Mouse (Mus musculus) right cerebral cortex, postnatal 4 days (tissue): ENCODE results near the gene Limch1.

Experiments used
- DNase-seq: peaks from one replicate; pipeline ENCODE4 v3.0.0-alpha.2; 2022

The Limch1 gene

GRCm38 (mm10) chr5:66747761-66748430 lies 2.3 kb downstream of the Limch1 start:
- no peak for DNase-seq

GRCm38 (mm10) chr5:66748448-66749115 lies 3.0 kb downstream of the Limch1 start:
- DNase-seq: no peak

- no peak for DNase-seq
These were observed 5.0 kb downstream of the Limch1 start for GRCm38 (mm10) chr5:66750641-66751040.

GRCm38 (mm10) chr5:66751332-66751980 lies 5.8 kb downstream of the Limch1 start:
- no peak for DNase-seq

GRCm38 (mm10) chr5:66753620-66754019 lies 8.0 kb downstream of the Limch1 start:
- no peak for DNase-seq

DNA sequence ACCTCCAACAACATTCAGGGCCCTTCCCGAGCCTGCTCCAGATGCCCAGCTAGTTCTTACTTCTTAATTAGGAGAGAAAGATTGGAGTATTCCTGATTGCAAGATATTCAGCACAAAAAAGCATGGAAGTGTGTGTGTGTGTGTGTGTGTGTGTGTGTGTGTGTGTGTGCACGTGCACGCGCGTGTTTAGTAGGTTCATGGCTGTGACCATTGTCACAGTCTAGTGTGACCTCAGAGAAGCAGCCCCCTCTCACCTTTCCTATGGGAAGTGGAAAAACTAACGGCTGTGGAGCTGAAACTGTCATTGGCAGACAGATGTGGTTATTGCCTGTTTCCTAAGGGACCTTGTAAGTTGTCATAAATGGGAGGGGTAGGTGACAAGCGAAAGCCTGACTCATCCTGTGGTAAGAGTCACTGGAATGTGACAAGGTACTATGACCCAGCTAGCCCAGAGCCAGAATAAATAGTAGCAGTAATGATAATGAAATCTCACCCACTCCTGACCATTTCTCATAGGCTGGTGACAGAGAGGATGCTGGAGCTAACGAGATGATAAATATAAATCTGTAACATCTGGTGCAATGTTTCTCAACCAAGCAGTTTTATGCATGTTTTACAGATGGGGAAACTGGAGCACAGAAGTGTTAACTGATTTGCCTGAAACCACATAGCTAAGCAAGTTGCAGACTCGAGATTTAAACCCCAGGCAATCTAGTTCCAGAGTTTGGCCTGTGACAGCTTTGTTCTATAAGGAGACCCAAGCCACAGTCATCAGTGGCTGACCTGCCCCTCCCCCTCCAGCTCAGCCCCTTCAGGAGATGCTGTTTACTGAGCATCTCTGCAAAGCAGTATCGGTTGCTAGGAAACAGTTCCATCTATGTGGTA lies 11.4 kb downstream of the Limch1 start:
- peak; percentile 30 for DNase-seq

DNA sequence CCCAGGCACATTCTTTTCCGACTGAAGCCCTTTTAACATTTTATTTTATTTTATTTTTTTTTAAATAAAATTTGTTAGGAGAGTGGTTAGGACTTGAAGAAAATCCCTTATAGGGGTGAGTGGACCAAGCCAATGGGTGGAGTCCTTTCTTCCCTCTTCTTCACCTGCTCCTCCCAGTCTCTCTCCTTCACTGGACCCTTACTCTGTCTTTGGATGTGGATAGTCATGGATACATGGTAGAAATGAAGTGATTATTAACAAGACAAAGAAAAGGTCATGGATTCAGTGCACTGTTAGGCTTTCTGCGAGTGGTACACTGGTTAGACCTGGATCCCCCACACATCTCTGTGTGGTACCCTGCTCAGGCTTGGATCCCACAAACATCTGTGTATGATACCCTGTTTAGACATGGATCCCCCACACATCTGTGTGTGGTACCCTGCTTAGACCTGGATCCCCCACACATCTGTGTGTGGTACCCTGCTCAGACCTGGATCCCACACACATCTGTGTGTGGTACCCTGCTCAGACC lies 12.1 kb downstream of the Limch1 start:
- no peak for DNase-seq

- DNase-seq: no peak
These were observed 13.7 kb downstream of the Limch1 start for GRCm38 (mm10) chr5:66759354-66759753.

DNA sequence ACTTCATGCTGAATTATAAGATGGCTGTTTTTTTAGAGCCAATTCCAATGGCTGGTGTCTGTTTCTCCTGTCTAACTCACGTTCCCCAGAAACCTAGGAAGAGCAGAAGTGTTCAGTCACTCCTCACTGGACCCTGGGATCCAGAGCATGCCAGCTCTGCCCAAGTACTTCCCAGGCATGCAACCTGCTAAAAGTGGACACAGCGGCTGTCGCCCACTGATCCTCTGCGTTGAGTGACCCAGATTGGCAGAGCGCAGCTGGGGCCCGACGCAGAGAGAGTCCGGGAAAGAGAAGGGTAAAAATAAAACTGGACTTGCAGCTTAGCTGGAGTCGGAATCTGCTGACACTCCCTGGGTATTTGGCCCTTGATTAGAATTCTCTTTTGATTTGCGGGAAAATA lies 15.1 kb downstream of the Limch1 start:
- DNase-seq: no peak

DNA sequence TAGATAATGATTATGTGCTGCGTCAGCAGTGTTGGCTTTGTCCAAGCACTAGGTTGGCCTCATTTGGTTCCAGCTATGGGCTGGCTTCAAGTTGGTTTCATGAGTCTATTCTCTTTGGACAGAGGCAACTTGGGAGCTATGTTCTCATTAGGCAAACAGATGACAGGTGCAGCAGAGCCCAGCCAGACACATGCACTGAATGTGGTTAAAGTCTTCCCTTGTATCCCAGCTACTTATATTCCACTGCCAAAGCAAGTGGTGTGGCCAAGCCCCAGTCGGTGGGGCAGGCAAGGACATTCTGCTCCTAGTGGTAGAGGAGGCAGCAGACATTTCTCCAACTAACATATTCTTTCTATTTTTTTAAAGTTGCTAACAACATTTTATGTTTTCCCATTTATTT lies 16.4 kb downstream of the Limch1 start:
- no peak for DNase-seq

DNA sequence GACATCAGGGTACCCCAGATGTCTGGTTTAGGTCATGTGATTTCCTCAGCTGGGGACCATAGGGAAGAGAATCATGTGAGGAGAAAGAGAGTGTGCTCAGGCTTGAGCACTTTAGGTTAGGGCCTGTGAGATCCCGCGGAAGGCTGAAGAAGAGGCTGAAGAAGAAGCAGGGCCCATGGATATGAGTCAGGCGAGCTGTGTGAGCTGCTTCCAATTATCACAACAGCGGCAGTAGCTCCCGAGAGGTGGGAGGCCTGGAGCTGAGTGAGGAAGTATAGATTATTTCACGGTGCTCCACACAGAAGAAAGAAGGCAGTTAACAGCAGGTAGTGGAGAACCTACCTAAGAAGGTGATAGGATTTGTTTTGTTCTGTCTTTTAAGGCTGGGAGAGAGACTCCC lies 18.5 kb downstream of the Limch1 start:
- no peak for DNase-seq

DNA sequence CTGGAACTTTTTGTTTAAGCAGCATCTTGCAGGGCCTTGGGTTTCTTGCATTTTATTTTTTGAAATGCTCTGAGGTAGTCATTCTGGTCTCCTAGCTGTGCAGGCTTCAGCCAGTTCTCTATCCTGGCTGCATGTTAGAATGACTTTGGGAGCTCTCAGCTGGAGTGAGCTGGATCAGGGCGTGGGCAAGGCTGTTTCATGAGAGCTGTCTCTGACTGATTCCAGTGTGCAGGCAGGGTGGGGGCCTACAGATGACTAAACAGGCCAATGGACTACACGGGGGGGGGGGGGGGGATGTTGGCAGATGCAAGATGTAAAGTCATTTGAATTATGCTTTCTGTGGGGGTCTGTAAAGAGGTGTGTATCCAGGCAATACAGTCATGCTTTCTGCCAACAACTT lies 20.3 kb downstream of the Limch1 start:
- no peak for DNase-seq

GRCm38 (mm10) chr5:66768034-66768433 lies 22.4 kb downstream of the Limch1 start:
- DNase-seq: no peak

DNA sequence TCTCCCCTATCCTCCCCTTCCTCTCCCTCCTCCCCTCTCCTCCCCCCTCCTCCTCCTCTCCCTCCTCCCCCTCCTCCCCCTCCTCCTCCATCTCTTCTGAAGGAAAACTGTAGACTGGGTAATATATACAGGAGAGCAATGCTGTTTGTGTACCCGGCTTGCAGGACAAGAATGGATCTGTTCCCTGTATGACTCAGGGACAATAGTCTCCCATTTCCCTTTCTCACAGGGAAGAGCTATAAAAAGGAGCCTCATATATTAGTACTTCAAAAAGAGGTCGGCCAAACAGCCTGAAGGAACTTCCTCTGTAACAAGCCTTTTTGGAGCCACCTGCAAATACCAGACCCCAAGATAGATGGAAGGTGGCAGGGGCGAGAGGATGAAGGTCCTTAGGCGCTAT lies 23.4 kb downstream of the Limch1 start:
- no peak for DNase-seq

DNA sequence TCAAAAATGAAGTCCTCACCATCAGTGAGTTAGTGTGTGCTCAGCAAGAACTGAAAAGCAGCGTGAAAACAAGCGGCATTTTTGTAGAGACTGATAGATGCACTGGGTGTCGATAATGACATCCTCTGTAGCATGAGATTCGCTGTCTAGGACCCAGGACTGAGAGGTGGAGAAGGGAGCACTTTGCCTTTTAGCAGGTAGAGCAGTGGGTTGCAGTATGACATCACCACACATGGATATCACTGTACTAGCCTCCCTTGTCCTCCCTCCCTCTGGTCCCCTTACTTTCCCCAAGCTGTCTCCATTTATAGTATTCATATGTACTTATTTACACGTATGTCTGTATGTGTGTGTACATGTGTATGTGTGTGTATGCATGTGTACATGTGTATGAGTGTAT lies 23.9 kb downstream of the Limch1 start:
- DNase-seq: no peak

- no peak for DNase-seq
These were observed 32.5 kb downstream of the Limch1 start for GRCm38 (mm10) chr5:66777999-66778710.

- DNase-seq: no peak
These were observed 34.7 kb downstream of the Limch1 start for GRCm38 (mm10) chr5:66780371-66780770.

GRCm38 (mm10) chr5:66781507-66781906 lies 35.9 kb downstream of the Limch1 start:
- no peak for DNase-seq

GRCm38 (mm10) chr5:66782851-66783250 lies 37.2 kb downstream of the Limch1 start:
- no peak for DNase-seq

DNA sequence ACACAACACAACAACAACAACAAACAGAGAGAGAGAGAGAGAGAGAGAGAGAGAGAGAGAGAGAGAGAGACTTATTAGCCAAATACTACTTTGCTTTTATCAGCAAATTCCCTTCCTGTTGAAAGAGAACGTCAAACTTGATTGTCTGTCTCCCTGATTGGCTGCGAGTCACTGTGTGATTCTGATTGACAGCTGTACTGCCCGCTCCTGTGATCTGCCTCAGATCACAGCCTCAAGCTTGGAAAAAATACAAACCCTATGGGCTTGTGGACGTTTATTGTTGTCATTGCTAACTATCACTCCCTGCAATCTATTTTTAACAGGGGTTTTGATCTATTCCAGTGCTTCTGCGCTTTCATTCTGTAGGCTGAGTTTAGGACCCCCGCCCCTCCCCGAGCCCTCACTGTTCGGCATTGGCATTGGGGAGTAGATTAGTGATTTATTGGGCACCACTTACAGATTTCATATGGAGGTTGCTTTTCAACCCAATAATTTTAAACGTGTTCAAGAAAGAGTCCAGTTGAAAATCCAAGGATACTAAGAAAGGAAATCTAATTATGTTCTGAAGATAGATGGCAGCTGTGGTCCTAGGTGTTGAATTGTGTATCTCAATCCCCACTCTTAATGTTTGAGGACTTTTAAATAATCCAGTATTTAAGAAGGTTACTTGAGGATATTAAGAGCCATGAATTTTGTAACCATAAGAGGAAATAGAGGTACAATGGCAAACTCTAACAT lies 39.2 kb downstream of the Limch1 start:
- DNase-seq: no peak

DNA sequence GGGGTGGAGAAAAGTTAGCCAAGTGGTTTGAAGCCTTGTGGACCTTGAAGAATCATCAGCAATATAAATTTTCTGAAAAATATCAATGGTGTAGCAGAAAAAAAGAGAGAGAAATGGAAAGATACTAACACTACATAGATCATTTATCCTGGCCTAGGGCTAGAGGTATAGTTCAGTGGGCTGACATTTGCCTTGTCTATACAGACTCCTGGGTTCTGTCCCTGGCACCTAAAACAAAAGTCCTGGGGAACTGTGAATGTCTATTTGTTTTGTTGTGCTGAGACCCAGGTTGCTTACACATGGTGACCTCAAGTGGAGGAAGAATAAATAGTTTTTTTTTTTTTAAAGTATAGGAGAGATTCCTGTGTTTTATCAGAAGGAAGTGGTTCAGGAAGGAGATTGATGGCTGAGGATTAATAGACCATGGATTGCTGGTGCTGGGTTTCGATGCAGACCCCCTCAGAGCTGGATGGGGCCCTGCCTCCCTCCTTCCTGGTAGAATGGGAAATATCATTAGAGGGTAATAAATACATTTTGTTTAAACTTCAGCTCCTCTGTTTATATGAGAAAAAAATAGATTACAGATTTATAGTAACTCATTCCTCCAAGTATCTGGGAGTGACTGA lies 40.5 kb downstream of the Limch1 start:
- DNase-seq: no peak
